Mouse (Mus musculus) midbrain, embryonic 16.5 days (tissue): Measurements from ENCODE around the gene Dnajc15. TPM values are rescaled to one million over a fixed set of nuclear protein-coding genes. Genes with fewer than 3 reads are reported as not detected.

Experiments used
- ATAC-seq: fragments of 200-750 bp; cut with Nextera tagmentation; 2 replicates; pipeline ENCODE4 v1.8.0; 2017; ENCODE audit warnings: moderate TSS enrichment
- H3K27ac ChIP-seq: fragments of 300-500 bp; sonication (generic); 2 replicates; pipeline ENCODE4 v1.5.1; 2014; ENCODE audit warnings: mild to moderate bottlenecking, low read length, mixed read lengths
- H3K27me3 ChIP-seq: fragments of 300-500 bp; sonication (generic); 2 replicates; pipeline ENCODE4 v1.6.1; 2014; ENCODE audit warnings: low read depth, low read length, mixed read lengths; ENCODE audit not compliant: control insufficient read depth, insufficient read depth
- H3K36me3 ChIP-seq: fragments of 300-500 bp; sonication (generic); 2 replicates; pipeline ENCODE4 v1.6.1; 2014; ENCODE audit warnings: mild to moderate bottlenecking, low read length, moderate library complexity, mixed read lengths; ENCODE audit not compliant: control insufficient read depth, insufficient read depth
- H3K4me1 ChIP-seq: fragments of 300-500 bp; sonication (generic); 2 replicates; pipeline ENCODE4 v1.6.1; 2014; ENCODE audit warnings: mild to moderate bottlenecking, low read length, mixed read lengths; ENCODE audit not compliant: control insufficient read depth, insufficient read depth
- H3K4me2 ChIP-seq: fragments of 300-500 bp; sonication (generic); 2 replicates; pipeline ENCODE4 v1.6.1; 2014; ENCODE audit warnings: mild to moderate bottlenecking, low read length, mixed read lengths
- H3K4me3 ChIP-seq: fragments of 300-500 bp; sonication (generic); 2 replicates; pipeline ENCODE4 v1.5.1; 2014; ENCODE audit warnings: low read depth, mild to moderate bottlenecking, low read length, moderate library complexity, mixed read lengths
- H3K9ac ChIP-seq: fragments of 300-500 bp; sonication (generic); 2 replicates; pipeline ENCODE4 v1.6.1; 2014; ENCODE audit warnings: low read depth, low read length, mixed read lengths
- H3K9me3 ChIP-seq: fragments of 300-500 bp; sonication (generic); replicated peaks from 2 replicates; pipeline ENCODE4 v1.6.1; 2014; ENCODE audit warnings: mild to moderate bottlenecking, low read length, mixed read lengths; ENCODE audit not compliant: control insufficient read depth, poor library complexity, severe bottlenecking
- WGBS: fragments of 180-500 bp; shearing (Covaris S2); extraction: QIAGEN DNeasy Blood & Tissue Kit; methylation state at CpG from one replicate; pipeline ENCODE4 v1.1.7; 2014; 5-methylcytosine and 5-hydroxymethylcytosine counted together
- polyA plus RNA-seq: library from polyadenylated mRNA; unstranded; fragments of >200 nt; fragmentation: Nextera tagmentation; extraction: Ambion mirVana; gene quantifications from 2 replicates; pipeline ENCODE4 v1.2.1, GENCODE M21; 2015

Gene Dnajc15
- polyA plus RNA-seq, 1 experiment from 2014 or later = 90.1 TPM

DNA sequence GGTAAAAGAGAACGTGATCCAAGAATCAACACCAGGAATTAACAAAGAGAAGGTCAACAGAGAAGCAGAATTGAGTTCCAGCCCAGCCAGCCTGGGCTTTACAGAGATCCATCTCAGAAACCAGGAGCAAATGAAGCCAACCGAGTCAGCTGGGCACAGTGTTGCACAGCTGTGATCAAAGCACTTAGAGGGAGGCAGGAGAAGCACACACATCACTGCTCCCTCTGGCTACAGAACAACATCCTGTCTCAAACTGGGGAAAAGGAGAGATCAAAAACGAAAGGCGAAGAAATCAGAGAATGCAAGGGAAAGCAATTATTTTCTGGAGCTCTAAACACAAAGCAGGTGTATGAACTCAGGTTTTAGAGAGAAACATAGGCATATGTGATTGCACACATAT lies 28.7 kb downstream of the Dnajc15 start:
- 56% methylated on average over 4 of the region's 4 CpGs for WGBS
- H3K9ac ChIP-seq = no peak overlapping the region

GRCm38 (mm10) chr14:77845479-77845878 lies 29.4 kb downstream of the Dnajc15 start:
- Histone ChIP-seq H3K9me3 (no peaks in the 10 kb centered on the region), H3K9ac (no peak overlapping the region), H3K4me2 (no peak overlapping the region), H3K27me3 (no peaks in the 10 kb centered on the region), H3K27ac (no peak overlapping the region), H3K4me1 (no peaks in the 10 kb centered on the region), H3K36me3 (no peaks in the 10 kb centered on the region), H3K4me3 (no peak overlapping the region)
- no peak for ATAC-seq
- WGBS = 93% methylated on average over 1 of the region's 1 CpGs

More for the DNA sequence above, 28.7 kb downstream of the Dnajc15 start:
- Histone ChIP-seq H3K4me3 (no peak overlapping the region), H3K9me3 (no peaks in the 10 kb centered on the region), H3K27ac (no peak overlapping the region), H3K27me3 (no peaks in the 10 kb centered on the region), H3K4me1 (no peaks in the 10 kb centered on the region), H3K36me3 (no peaks in the 10 kb centered on the region), H3K4me2 (no peak overlapping the region)
- ATAC-seq = no peak

DNA sequence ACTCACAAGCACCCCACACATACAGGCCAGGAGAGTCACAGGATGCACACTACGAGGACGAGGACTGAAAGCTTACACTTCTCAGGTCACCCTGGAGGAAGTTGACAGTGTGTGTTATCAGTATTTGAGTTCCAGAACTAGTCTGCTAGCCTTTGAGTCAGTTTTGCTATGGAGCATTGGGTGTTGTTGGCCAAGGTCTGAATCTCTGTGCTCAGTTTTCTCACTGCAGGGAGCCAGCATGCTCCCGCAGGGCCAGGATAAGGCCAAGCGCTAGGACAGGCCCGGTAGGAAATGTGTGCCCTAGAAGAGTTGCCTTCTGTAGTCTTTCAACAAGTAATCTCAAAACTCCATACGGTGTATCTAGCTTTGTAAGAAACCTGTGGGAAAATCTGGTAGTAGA lies 34.4 kb downstream of the Dnajc15 start:
- 85% methylated on average over 6 of the region's 6 CpGs for WGBS
- Histone ChIP-seq H3K9ac (no peak overlapping the region), H3K4me1 (no peaks in the 10 kb centered on the region), H3K36me3 (no peaks in the 10 kb centered on the region), H3K4me2 (no peak overlapping the region), H3K27ac (no peak overlapping the region), H3K27me3 (no peaks in the 10 kb centered on the region), H3K4me3 (no peak overlapping the region), H3K9me3 (no peaks in the 10 kb centered on the region)
- ATAC-seq = no peak

GRCm38 (mm10) chr14:77840078-77840477 lies 34.8 kb downstream of the Dnajc15 start:
- no peak overlapping the region for H3K4me3 ChIP-seq
- no peaks in the 10 kb centered on the region for H3K4me1 ChIP-seq
- H3K36me3 ChIP-seq = no peaks in the 10 kb centered on the region
- no peak overlapping the region for H3K27ac ChIP-seq
- no peak for ATAC-seq
- H3K9ac ChIP-seq = no peak overlapping the region
- H3K4me2 ChIP-seq = no peak overlapping the region
- H3K9me3 ChIP-seq = no peaks in the 10 kb centered on the region
- WGBS = 87% methylated on average over 2 of the region's 2 CpGs
- H3K27me3 ChIP-seq = no peaks in the 10 kb centered on the region

- Histone ChIP-seq H3K27ac (no peak overlapping the region), H3K9me3 (no peaks in the 10 kb centered on the region), H3K9ac (no peak overlapping the region), H3K4me3 (no peak overlapping the region), H3K4me1 (no peaks in the 10 kb centered on the region), H3K27me3 (no peaks in the 10 kb centered on the region), H3K36me3 (no peaks in the 10 kb centered on the region), H3K4me2 (no peak overlapping the region)
- no peak for ATAC-seq
- 88% methylated on average over 2 of the region's 2 CpGs for WGBS
These were observed 38.1 kb downstream of the Dnajc15 start for GRCm38 (mm10) chr14:77836794-77837193.

DNA sequence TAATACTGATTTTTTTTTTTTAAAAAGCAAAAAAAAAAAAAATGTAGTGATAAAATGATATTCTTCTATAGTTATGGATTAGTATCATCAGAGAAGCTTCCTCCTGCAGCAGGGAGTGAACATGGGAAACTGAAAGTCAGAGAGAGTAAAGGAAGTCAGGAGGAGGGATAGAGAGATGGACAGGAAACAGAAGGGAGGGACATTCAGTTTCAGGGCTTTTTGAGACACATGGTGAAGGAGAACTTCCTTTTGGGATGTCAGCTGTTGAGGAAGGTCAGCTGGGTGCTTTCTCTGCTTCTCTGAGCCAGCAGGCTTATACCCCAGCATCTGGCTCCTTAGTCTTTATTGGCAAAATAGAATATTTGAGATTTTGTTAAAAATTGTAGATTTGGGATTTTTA lies 42.6 kb downstream of the Dnajc15 start:
- ATAC-seq = no peak

GRCm38 (mm10) chr14:77831936-77832335 lies 43.0 kb downstream of the Dnajc15 start:
- Histone ChIP-seq H3K9me3 (no peaks in the 10 kb centered on the region), H3K4me3 (no peak overlapping the region), H3K4me1 (no peaks in the 10 kb centered on the region), H3K27me3 (no peaks in the 10 kb centered on the region), H3K9ac (no peak overlapping the region), H3K27ac (no peak overlapping the region), H3K36me3 (no peaks in the 10 kb centered on the region), H3K4me2 (no peak overlapping the region)
- ATAC-seq = no peak
- WGBS = 92% methylated on average over 4 of the region's 4 CpGs

More for the DNA sequence above, 42.6 kb downstream of the Dnajc15 start:
- Histone ChIP-seq H3K36me3 (no peaks in the 10 kb centered on the region), H3K27me3 (no peaks in the 10 kb centered on the region), H3K4me2 (no peak overlapping the region), H3K9me3 (no peaks in the 10 kb centered on the region), H3K4me3 (no peak overlapping the region), H3K27ac (no peak overlapping the region), H3K9ac (no peak overlapping the region), H3K4me1 (no peaks in the 10 kb centered on the region)

DNA sequence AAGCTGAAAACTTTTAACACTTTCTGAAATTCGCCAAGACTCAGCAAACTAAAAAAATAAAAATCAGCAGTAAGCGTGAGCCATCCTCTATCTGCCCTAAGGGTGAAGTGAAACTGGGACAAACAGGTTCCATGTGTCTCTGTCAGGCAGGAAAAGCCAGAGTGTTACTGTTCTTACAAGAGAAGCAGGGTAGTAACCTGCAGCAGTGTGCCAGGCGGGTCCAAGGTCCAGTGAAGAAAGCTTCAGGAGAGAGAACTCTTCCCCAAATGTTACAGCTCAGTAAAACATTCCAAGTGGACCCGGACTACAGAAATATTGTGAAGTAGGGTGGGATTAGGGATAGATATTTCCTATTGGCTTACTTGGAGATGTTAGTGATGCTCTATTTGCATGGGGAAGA lies 45.3 kb downstream of the Dnajc15 start:
- H3K4me2 ChIP-seq = no peak overlapping the region
- H3K9ac ChIP-seq = no peak overlapping the region
- H3K4me3 ChIP-seq = no peak overlapping the region
- H3K9me3 ChIP-seq = no peaks in the 10 kb centered on the region
- no peaks in the 10 kb centered on the region for H3K4me1 ChIP-seq
- no peak for ATAC-seq
- no peaks in the 10 kb centered on the region for H3K36me3 ChIP-seq
- no peak overlapping the region for H3K27ac ChIP-seq
- 89% methylated on average over 4 of the region's 4 CpGs for WGBS
- no peaks in the 10 kb centered on the region for H3K27me3 ChIP-seq

GRCm38 (mm10) chr14:77825891-77826290 lies 49.0 kb downstream of the Dnajc15 start:
- no peak overlapping the region for H3K9ac ChIP-seq
- H3K4me3 ChIP-seq = no peak overlapping the region
- H3K4me1 ChIP-seq = no peaks in the 10 kb centered on the region
- ATAC-seq = no peak
- H3K4me2 ChIP-seq = no peak overlapping the region
- no peak overlapping the region for H3K27ac ChIP-seq
- no peaks in the 10 kb centered on the region for H3K36me3 ChIP-seq
- no peaks in the 10 kb centered on the region for H3K9me3 ChIP-seq
- H3K27me3 ChIP-seq = no peaks in the 10 kb centered on the region
- 82% methylated on average over 3 of the region's 3 CpGs for WGBS

DNA sequence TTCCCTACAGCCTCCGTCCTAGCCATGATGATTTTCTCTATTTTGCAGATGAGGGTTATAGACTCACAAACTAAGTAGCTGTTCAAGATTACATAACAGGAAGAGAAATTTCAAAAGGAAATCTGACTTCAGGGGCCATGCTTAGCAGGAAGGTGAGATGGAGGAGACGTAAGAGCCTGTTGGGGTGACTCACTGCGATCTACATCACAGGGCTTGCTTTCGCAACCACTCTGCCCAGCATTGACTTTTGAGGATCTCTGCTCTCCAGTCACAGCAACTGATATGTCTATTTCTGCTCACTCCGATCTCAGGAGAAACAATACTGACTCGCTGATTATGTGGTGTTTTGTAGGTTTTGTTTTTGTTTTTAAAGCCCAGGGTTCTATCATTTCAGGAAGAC lies 49.8 kb downstream of the Dnajc15 start:
- Histone ChIP-seq H3K36me3 (no peaks in the 10 kb centered on the region), H3K4me1 (no peaks in the 10 kb centered on the region), H3K27ac (no peak overlapping the region), H3K27me3 (no peaks in the 10 kb centered on the region), H3K4me3 (no peak overlapping the region), H3K4me2 (no peak overlapping the region), H3K9me3 (no peaks in the 10 kb centered on the region), H3K9ac (no peak overlapping the region)
- ATAC-seq = no peak
- 97% methylated on average over 6 of the region's 6 CpGs for WGBS
